Mouse (Mus musculus) liver, postnatal 0 days (tissue): ENCODE data around the gene Kif5c.

Experiments
- CTCF ChIP-seq: sonication (generic); IDR thresholded peaks from 2 replicates; pipeline ENCODE4 v1.5.1; 2016; ENCODE audit warnings: antibody characterized with exemption, low read depth
- EP300 ChIP-seq: IDR thresholded peaks from 2 replicates; pipeline ENCODE4 v1.6.1; 2016; ENCODE audit warnings: antibody characterized with exemption, low read depth, mild to moderate bottlenecking

- TF ChIP-seq CTCF (no peak), EP300 (no peak)
Measured at GRCm38 (mm10) chr2:49592926-49593325, 26.2 kb upstream of the Kif5c start.
